Mouse (Mus musculus) spleen, adult 2 months (tissue): ENCODE results near the gene Efcab11. TPM values are rescaled to one million over a fixed set of nuclear protein-coding genes. Genes with fewer than 3 reads are reported as not detected.

ENCODE experiments used
- DNase-seq, 2 experiments: peaks; one replicate each; pipeline versions ENCODE4 v3.0.0 to v3.0.0-alpha.2; 2012 to 2021; ENCODE audit warnings: low spot score in 2 of 2, low read depth in 1 of 2
- H3K27ac ChIP-seq: fragments of 200-500 bp; 2 replicates; pipeline ENCODE4 v1.5.1; 2012; ENCODE audit warnings: low read length, inconsistent platforms; ENCODE audit not compliant: insufficient read depth
- H3K27me3 ChIP-seq: fragments of 200-500 bp; 2 replicates; pipeline ENCODE4 v1.6.1; 2012; ENCODE audit warnings: mild to moderate bottlenecking, moderate library complexity, low read length, inconsistent platforms; ENCODE audit not compliant: control insufficient read depth, insufficient read depth
- H3K36me3 ChIP-seq: fragments of 200-500 bp; 2 replicates; pipeline ENCODE4 v1.6.1; 2012; ENCODE audit warnings: mild to moderate bottlenecking, low read length, inconsistent platforms; ENCODE audit not compliant: control insufficient read depth, insufficient read depth
- H3K4me1 ChIP-seq: fragments of 200-500 bp; 2 replicates; pipeline ENCODE4 v1.6.1; 2011; ENCODE audit warnings: inconsistent platforms; ENCODE audit not compliant: control insufficient read depth, insufficient read depth, insufficient read length
- H3K4me3 ChIP-seq: fragments of 200-500 bp; 2 replicates; pipeline ENCODE4 v1.5.1; 2011; ENCODE audit warnings: mild to moderate bottlenecking, inconsistent platforms; ENCODE audit not compliant: insufficient read depth, insufficient read length; ENCODE audit errors: extremely low read depth
- CTCF ChIP-seq: fragments of 200-500 bp; IDR thresholded peaks from 2 replicates; pipeline ENCODE4 v1.5.1; 2011; ENCODE audit warnings: mild to moderate bottlenecking, inconsistent platforms; ENCODE audit not compliant: insufficient read depth, insufficient read length, insufficient replicate concordance; ENCODE audit errors: extremely low read depth
- POLR2A ChIP-seq: fragments of 200-500 bp; IDR thresholded peaks from 2 replicates; pipeline ENCODE4 v1.6.1; 2011; ENCODE audit warnings: low read depth, low read length, inconsistent platforms
- WGBS: fragments of 180-500 bp; shearing (Covaris S2); methylation state at CpG from one replicate; pipeline ENCODE4 v1.1.7; 2018; 5-methylcytosine and 5-hydroxymethylcytosine counted together
- polyA plus RNA-seq: library from polyadenylated mRNA; depleted of rRNA; stranded (reverse); fragments of >200 nt; gene quantifications from 2 replicates; pipeline ENCODE4 v1.2.3, GENCODE M21; 2012

The Efcab11 gene
- polyA plus RNA-seq, 1 experiment = 0.34 TPM

GRCm38 (mm10) chr12:99694066-99694465, 190.2 kb downstream of the Efcab11 start:
- no peak for DNase-seq
- no peaks in the 10 kb centered on the region for H3K4me1 ChIP-seq
- no peak overlapping the region for H3K4me3 ChIP-seq
- no peaks in the 10 kb centered on the region for H3K36me3 ChIP-seq
- H3K27ac ChIP-seq = no peak overlapping the region
- 97% methylated on average over 3 of the region's 3 CpGs for WGBS
- H3K27me3 ChIP-seq = no peaks in the 10 kb centered on the region
- TF ChIP-seq CTCF = no peak
- TF ChIP-seq POLR2A = no peak

- H3K27ac ChIP-seq = no peak overlapping the region
- no peaks in the 10 kb centered on the region for H3K27me3 ChIP-seq
- H3K4me3 ChIP-seq = no peak overlapping the region
- TF ChIP-seq CTCF = no peak
- TF ChIP-seq POLR2A = no peak
- no peaks in the 10 kb centered on the region for H3K4me1 ChIP-seq
- H3K36me3 ChIP-seq = no peaks in the 10 kb centered on the region
- 80% methylated on average over 6 of the region's 6 CpGs for WGBS
- no peak for DNase-seq
Measured at GRCm38 (mm10) chr12:99686418-99686992, 197.7 kb downstream of the Efcab11 start.

GRCm38 (mm10) chr12:99685451-99686100, 198.7 kb downstream of the Efcab11 start:
- WGBS = 64% methylated on average over 11 of the region's 11 CpGs
- DNase-seq = no peak

GRCm38 (mm10) chr12:99681681-99682080, 202.6 kb downstream of the Efcab11 start:
- no peaks in the 10 kb centered on the region for H3K36me3 ChIP-seq
- no peak for DNase-seq
- no peak overlapping the region for H3K4me3 ChIP-seq
- TF ChIP-seq POLR2A (no peak), CTCF (no peak)
- H3K27ac ChIP-seq = no peak overlapping the region
- H3K4me1 ChIP-seq = no peaks in the 10 kb centered on the region
- WGBS = 75% methylated on average over 4 of the region's 4 CpGs
- no peaks in the 10 kb centered on the region for H3K27me3 ChIP-seq

More at GRCm38 (mm10) chr12:99685451-99686100, 198.7 kb downstream of the Efcab11 start:
- Histone ChIP-seq H3K27ac (no peak overlapping the region), H3K4me3 (no peak overlapping the region), H3K36me3 (no peaks in the 10 kb centered on the region), H3K4me1 (no peaks in the 10 kb centered on the region), H3K27me3 (no peaks in the 10 kb centered on the region)
- TF ChIP-seq POLR2A = no peak
- TF ChIP-seq CTCF = no peak

GRCm38 (mm10) chr12:99671866-99672191, 212.4 kb downstream of the Efcab11 start:
- peaks cover 4% of the 10 kb centered on the region; the same call in 1 of the 2 replicates for H3K4me1 ChIP-seq
- H3K27me3 ChIP-seq = no peaks in the 10 kb centered on the region
- no peaks in the 10 kb centered on the region for H3K36me3 ChIP-seq
- H3K4me3 ChIP-seq = no peak overlapping the region
- no peak for TF ChIP-seq CTCF
- no peak for TF ChIP-seq POLR2A
- no peak overlapping the region for H3K27ac ChIP-seq
- DNase-seq = no peak
- WGBS = 92% methylated on average over 4 of the region's 4 CpGs

GRCm38 (mm10) chr12:99671162-99671865, 212.9 kb downstream of the Efcab11 start:
- no peak for DNase-seq
- H3K27me3 ChIP-seq = no peaks in the 10 kb centered on the region
- WGBS = 90% methylated on average over 12 of the region's 12 CpGs
- H3K36me3 ChIP-seq = no peaks in the 10 kb centered on the region
- TF ChIP-seq CTCF (no peak), POLR2A (no peak)
- H3K4me1 ChIP-seq = peaks cover 4% of the 10 kb centered on the region; the same call in 1 of the 2 replicates
- no peak overlapping the region for H3K4me3 ChIP-seq
- no peak overlapping the region for H3K27ac ChIP-seq

GRCm38 (mm10) chr12:99670762-99671152, 213.5 kb downstream of the Efcab11 start:
- no peak for TF ChIP-seq CTCF
- no peak for TF ChIP-seq POLR2A
- no peak overlapping the region for H3K4me3 ChIP-seq
- 90% methylated on average over 7 of the region's 7 CpGs for WGBS

More at GRCm38 (mm10) chr12:99670762-99671152, 213.5 kb downstream of the Efcab11 start:
- Histone ChIP-seq H3K27me3 (no peaks in the 10 kb centered on the region), H3K27ac (no peak overlapping the region), H3K36me3 (no peaks in the 10 kb centered on the region), H3K4me1 (peaks cover 2% of the 10 kb centered on the region; the same call in 1 of the 2 replicates)
- DNase-seq = no peak
